Comparison of ENCODE assay signal across 14 mouse cellular contexts in genomic region chr4:149576993-149577548, GRCm38 (mm10). TPM values are rescaled to one million over a fixed set of nuclear protein-coding genes. Genes with fewer than 3 reads are reported as not detected.
DNase-seq lines count a peak whose midpoint lies in the region; ATAC-seq lines count a peak whose summit lies in the region.
"Had no signal": no experiment of that assay in that cellular context is flagged by ENCODE, and none has a peak within 500 bp of the region (broad histone marks: within the 10 kb centered on the region; RNA-seq: fewer than 3 reads in every experiment).

No protein-coding gene starts in this region.

- 10% methylated on average over 4 of the region's 4 CpGs for WGBS in forebrain, embryonic 13.5 days
- WGBS in forebrain, embryonic 16.5 days = 20% methylated on average over 4 of the region's 4 CpGs
- 9% methylated on average over 4 of the region's 4 CpGs for WGBS in hindbrain, embryonic 14.5 days
- WGBS in midbrain, embryonic 13.5 days = 7% methylated on average over 4 of the region's 4 CpGs

- H3K4me3 ChIP-seq in forebrain, embryonic 13.5 days = no peak overlapping the region
- no peak overlapping the region for H3K4me3 ChIP-seq in forebrain, embryonic 16.5 days (replicated peaks; ENCODE audit: low read length)
- H3K4me3 ChIP-seq in hindbrain, embryonic 14.5 days (replicated peaks; ENCODE audit: low read length) = no peak overlapping the region
- no peak overlapping the region for H3K4me3 ChIP-seq in midbrain, embryonic 13.5 days (replicated peaks)
- H3K4me3 ChIP-seq: embryonic facial prominence, embryonic 12.5 days; liver, embryonic 13.5 days had no signal

- ATAC-seq in forebrain, embryonic 13.5 days = no peak
- no peak for ATAC-seq in forebrain, embryonic 16.5 days
- peak; percentile 51; the same call in 1 of the 2 replicates for ATAC-seq in hindbrain, embryonic 14.5 days (ENCODE audit: low FRiP score)
- ATAC-seq in midbrain, embryonic 13.5 days = peak; percentile 51; the same call in 1 of the 2 replicates

- no peak overlapping the region for H3K4me2 ChIP-seq in forebrain, embryonic 13.5 days
- H3K4me2 ChIP-seq in forebrain, embryonic 16.5 days (ENCODE audit: low read length) = no peak overlapping the region
- no peak overlapping the region for H3K4me2 ChIP-seq in hindbrain, embryonic 14.5 days (replicated peaks)
- no peak overlapping the region for H3K4me2 ChIP-seq in midbrain, embryonic 13.5 days (replicated peaks)
- H3K4me2 ChIP-seq: embryonic facial prominence, embryonic 12.5 days; liver, embryonic 13.5 days had no signal

- peak; percentile 16 for DNase-seq in NIH3T3 (ENCODE audit: low read depth)
- DNase-seq in hindbrain, embryonic 14.5 days (ENCODE audit: low spot score) = no peak
- DNase-seq in adrenal gland, postnatal 4 days (ENCODE audit: low spot score in 2 of 2) = no peak
- DNase-seq in adrenal gland, postnatal 36 days = no peak
- DNase-seq in liver = no peak
- DNase-seq: cerebellum, adult 11 months; cerebellum, postnatal 36 days; kidney, postnatal 14 days; layer of hippocampus, adult 9-11 months; liver, embryonic 13.5 days had no signal

- no peaks in the 10 kb centered on the region for H3K9me3 ChIP-seq in forebrain, embryonic 13.5 days (replicated peaks)
- no peaks in the 10 kb centered on the region for H3K9me3 ChIP-seq in forebrain, embryonic 16.5 days (ENCODE audit: control insufficient read depth, low read length)
- H3K9me3 ChIP-seq in hindbrain, embryonic 14.5 days (ENCODE audit: control insufficient read depth, low read length) = no peaks in the 10 kb centered on the region
- no peaks in the 10 kb centered on the region for H3K9me3 ChIP-seq in midbrain, embryonic 13.5 days
- H3K9me3 ChIP-seq: embryonic facial prominence, embryonic 12.5 days; liver, embryonic 13.5 days had no signal

- H3K4me1 ChIP-seq in forebrain, embryonic 13.5 days = peaks cover 44% of the 10 kb centered on the region
- peaks cover 18% of the 10 kb centered on the region for H3K4me1 ChIP-seq in forebrain, embryonic 16.5 days (replicated peaks; ENCODE audit: control insufficient read depth, insufficient read depth, low read length)
- peaks cover 26% of the 10 kb centered on the region for H3K4me1 ChIP-seq in hindbrain, embryonic 14.5 days (replicated peaks; ENCODE audit: control insufficient read depth, insufficient read depth, low read length)
- peaks cover 37% of the 10 kb centered on the region for H3K4me1 ChIP-seq in midbrain, embryonic 13.5 days (replicated peaks)
- H3K4me1 ChIP-seq: liver, embryonic 13.5 days had no signal

- peak overlapping the region; percentile 34 for H3K9ac ChIP-seq in forebrain, embryonic 13.5 days
- H3K9ac ChIP-seq in forebrain, embryonic 16.5 days (replicated peaks; ENCODE audit: low read depth, low read length) = no peak overlapping the region
- peak overlapping the region; percentile 4 for H3K9ac ChIP-seq in hindbrain, embryonic 14.5 days
- peak overlapping the region; percentile 46 for H3K9ac ChIP-seq in midbrain, embryonic 13.5 days (replicated peaks)
- H3K9ac ChIP-seq: embryonic facial prominence, embryonic 12.5 days; liver, embryonic 13.5 days had no signal

- H3K27ac ChIP-seq in forebrain, embryonic 13.5 days = peak overlapping the region; percentile 48; the same call in 1 of the 2 replicates
- H3K27ac ChIP-seq in forebrain, embryonic 16.5 days (ENCODE audit: low read length) = no peak overlapping the region
- peak overlapping the region; percentile 71 for H3K27ac ChIP-seq in hindbrain, embryonic 14.5 days
- peak overlapping the region; percentile 84 for H3K27ac ChIP-seq in midbrain, embryonic 13.5 days
- H3K27ac ChIP-seq: embryonic facial prominence, embryonic 12.5 days; liver, embryonic 13.5 days had no signal

- H3K36me3 ChIP-seq in forebrain, embryonic 13.5 days (ENCODE audit: poor library complexity, severe bottlenecking) = no peaks in the 10 kb centered on the region
- H3K36me3 ChIP-seq in forebrain, embryonic 16.5 days (ENCODE audit: control insufficient read depth, insufficient read depth) = no peaks in the 10 kb centered on the region
- H3K36me3 ChIP-seq in hindbrain, embryonic 14.5 days (replicated peaks; ENCODE audit: control insufficient read depth, insufficient read depth) = no peaks in the 10 kb centered on the region
- H3K36me3 ChIP-seq in midbrain, embryonic 13.5 days = no peaks in the 10 kb centered on the region
- H3K36me3 ChIP-seq: embryonic facial prominence, embryonic 12.5 days; liver, embryonic 13.5 days had no signal

- 0 out of 2 replicates have a peak, but pooled peaks cover 4% of the 10 kb centered on the region for H3K27me3 ChIP-seq in forebrain, embryonic 13.5 days
- no peaks in the 10 kb centered on the region for H3K27me3 ChIP-seq in forebrain, embryonic 16.5 days (replicated peaks; ENCODE audit: control insufficient read depth, insufficient read depth, low read length)
- H3K27me3 ChIP-seq in hindbrain, embryonic 14.5 days (ENCODE audit: control insufficient read depth, insufficient read depth, low read length) = no peaks in the 10 kb centered on the region
- H3K27me3 ChIP-seq in midbrain, embryonic 13.5 days = no peaks in the 10 kb centered on the region; the same call in 1 of the 2 replicates

RNA-seq across cellular contexts. Expression of gene Clstn1, which starts 9.2 kb away (rescaled TPM):
- polyA plus RNA-seq in forebrain, embryonic 13.5 days (2015; fragmentation: Nextera tagmentation; extraction: Ambion mirVana) = 22.7 and 26.0 TPM in 2 replicates
- 65.3 and 81.8 TPM in 2 replicates for polyA plus RNA-seq in forebrain, embryonic 16.5 days (2015; fragmentation: Nextera tagmentation; extraction: Ambion mirVana)
- 147 and 154 TPM in 2 replicates for polyA plus RNA-seq in hindbrain, embryonic 14.5 days (2014; fragmentation: Nextera tagmentation; extraction: Ambion mirVana)
- polyA plus RNA-seq in midbrain, embryonic 13.5 days (2015; fragmentation: Nextera tagmentation; extraction: Ambion mirVana) = 41.9 and 61.9 TPM in 2 replicates
- total RNA-seq in adrenal gland, postnatal 4 days (2021) = 100 to 1,000 TPM; 116 to 127 TPM
- total RNA-seq in adrenal gland, postnatal 36 days (2021) = 10 to 100 TPM; 92.4 to 97.7 TPM

RNA-seq across cellular contexts. Expression of gene Ctnnbip1, which starts 59.0 kb away (rescaled TPM):
- polyA plus RNA-seq in forebrain, embryonic 13.5 days (2015; fragmentation: Nextera tagmentation; extraction: Ambion mirVana) = 80.2 and 81.2 TPM in 2 replicates
- polyA plus RNA-seq in forebrain, embryonic 16.5 days (2015; fragmentation: Nextera tagmentation; extraction: Ambion mirVana) = 94.1 and 105 TPM in 2 replicates
- polyA plus RNA-seq in hindbrain, embryonic 14.5 days (2014; fragmentation: Nextera tagmentation; extraction: Ambion mirVana) = 99.0 and 100 TPM in 2 replicates
- 74.6 and 79.6 TPM in 2 replicates for polyA plus RNA-seq in midbrain, embryonic 13.5 days (2015; fragmentation: Nextera tagmentation; extraction: Ambion mirVana)
- total RNA-seq in adrenal gland, postnatal 4 days (2021) = 10 to 100 TPM; 44.7 to 44.8 TPM
- total RNA-seq in adrenal gland, postnatal 36 days (2021) = 10 to 100 TPM; 21.0 to 39.0 TPM

Comparison
In these comparisons a context has a peak if more than half of its experiments do, and no peak if none do; other contexts are left out.
1. ATAC-seq: peak in hindbrain, embryonic 14.5 days (single experiment) and midbrain, embryonic 13.5 days (single experiment); none in forebrain, embryonic 13.5 days (single experiment) and forebrain, embryonic 16.5 days (single experiment).